Mouse (Mus musculus) bone marrow, adult 2 months (tissue): Measurements from ENCODE around the gene Olfr329-ps.

ENCODE experiments used
- CTCF ChIP-seq: fragments of 200-500 bp; IDR thresholded peaks from 2 replicates; pipeline ENCODE4 v1.5.1; 2011; ENCODE audit warnings: low read length, control low read depth; ENCODE audit not compliant: control insufficient read depth, insufficient read depth
- POLR2A ChIP-seq: fragments of 200-500 bp; IDR thresholded peaks from 2 replicates; pipeline ENCODE4 v1.6.1; 2011; ENCODE audit warnings: low read depth, mild to moderate bottlenecking, control low read depth, low read length, borderline replicate concordance; ENCODE audit not compliant: control insufficient read depth

GRCm38 (mm10) chr11:58570405-58570804 is 24.2 kb upstream of the Olfr329-ps start, which contains the start of gene Olfr224:
- TF ChIP-seq POLR2A (no peak), CTCF (no peak)
